Mouse (Mus musculus): ENCODE data around the gene Vwa1. TPM values are rescaled to one million over a fixed set of nuclear protein-coding genes. Genes with fewer than 3 reads are reported as not detected.
"Not testable (repeated sequence)": the region's sequence is repeated elsewhere in the genome, so short reads cannot be mapped to it uniquely, and the experiment has no call there.

The Vwa1 gene
- total RNA-seq, 1 experiment from 2014 or later, result 0.27 TPM

GRCm38 (mm10) chr4:155746575-155747490 is 27.7 kb downstream of the Vwa1 start:
- no peak for ATAC-seq (replicated peaks; ENCODE audit: low read depth, poor library complexity, severe bottlenecking)

- ATAC-seq (replicated peaks; ENCODE audit: low read depth, poor library complexity, severe bottlenecking), result no peak
These were observed 28.4 kb downstream of the Vwa1 start for GRCm38 (mm10) chr4:155746036-155746548.

- ATAC-seq (replicated peaks; ENCODE audit: low read depth, poor library complexity, severe bottlenecking), result no peak
These were observed 29.4 kb downstream of the Vwa1 start for GRCm38 (mm10) chr4:155745136-155745535.

GRCm38 (mm10) chr4:155744474-155744873 is 30.0 kb downstream of the Vwa1 start:
- ATAC-seq (replicated peaks; ENCODE audit: low read depth, poor library complexity, severe bottlenecking), result no peak

GRCm38 (mm10) chr4:155742684-155743083 is 31.8 kb downstream of the Vwa1 start:
- ATAC-seq (replicated peaks; ENCODE audit: low read depth, poor library complexity, severe bottlenecking), result no peak

GRCm38 (mm10) chr4:155740681-155741080 is 33.8 kb downstream of the Vwa1 start:
- not testable (repeated sequence) for ATAC-seq (replicated peaks; ENCODE audit: low read depth, poor library complexity, severe bottlenecking)

GRCm38 (mm10) chr4:155739741-155740636 is 34.5 kb downstream of the Vwa1 start:
- no peak for ATAC-seq (replicated peaks; ENCODE audit: low read depth, poor library complexity, severe bottlenecking)

GRCm38 (mm10) chr4:155739152-155739551 is 35.3 kb downstream of the Vwa1 start:
- no peak for ATAC-seq (replicated peaks; ENCODE audit: low read depth, poor library complexity, severe bottlenecking)

GRCm38 (mm10) chr4:155738262-155738661 is 36.2 kb downstream of the Vwa1 start:
- ATAC-seq (replicated peaks; ENCODE audit: low read depth, poor library complexity, severe bottlenecking), result no peak

GRCm38 (mm10) chr4:155736421-155736820 is 38.1 kb downstream of the Vwa1 start:
- ATAC-seq (replicated peaks; ENCODE audit: low read depth, poor library complexity, severe bottlenecking), result no peak

GRCm38 (mm10) chr4:155735788-155736187 is 38.7 kb downstream of the Vwa1 start:
- ATAC-seq (replicated peaks; ENCODE audit: low read depth, poor library complexity, severe bottlenecking), result no peak

GRCm38 (mm10) chr4:155734951-155735702 is 39.4 kb downstream of the Vwa1 start:
- no peak for ATAC-seq (replicated peaks; ENCODE audit: low read depth, poor library complexity, severe bottlenecking)

- peak; percentile 89 for ATAC-seq (replicated peaks; ENCODE audit: low read depth, poor library complexity, severe bottlenecking)
These were observed 40.1 kb downstream of the Vwa1 start, which contains the start of gene Tmem240 for GRCm38 (mm10) chr4:155734350-155734941. Tmem240 (plus strand) TSS chr4:155734800.

GRCm38 (mm10) chr4:155733267-155733666 is 41.2 kb downstream of the Vwa1 start:
- ATAC-seq (replicated peaks; ENCODE audit: low read depth, poor library complexity, severe bottlenecking), result no peak

- no peak for ATAC-seq (replicated peaks; ENCODE audit: low read depth, poor library complexity, severe bottlenecking)
These were observed 46.5 kb downstream of the Vwa1 start for GRCm38 (mm10) chr4:155727993-155728392.

- ATAC-seq (replicated peaks; ENCODE audit: low read depth, poor library complexity, severe bottlenecking), result peak; percentile 62; the same call in 1 of the 2 replicates
These were observed 52.8 kb downstream of the Vwa1 start for GRCm38 (mm10) chr4:155721668-155722083.

Data from common myeloid progenitor, adult 5-6 weeks (primary cell).